Mouse (Mus musculus) hindbrain, embryonic 11.5 days (tissue): Measurements from ENCODE around the gene Snrnp70. TPM values are rescaled to one million over a fixed set of nuclear protein-coding genes. Genes with fewer than 3 reads are reported as not detected.

Experiments used
- ATAC-seq: fragments of 200-750 bp; cut with Nextera tagmentation; 2 replicates; pipeline ENCODE4 v1.8.0; 2017; ENCODE audit warnings: mild to moderate bottlenecking, moderate TSS enrichment, moderate library complexity; ENCODE audit not compliant: low FRiP score
- DNase-seq: peaks from one replicate; pipeline ENCODE4 v3.0.0-alpha.2; 2015; ENCODE audit warnings: low spot score
- H3K27ac ChIP-seq: fragments of 300-500 bp; sonication (generic); 2 replicates; pipeline ENCODE4 v1.5.1; 2014; ENCODE audit warnings: mild to moderate bottlenecking, low read depth, low read length
- H3K27me3 ChIP-seq: fragments of 300-500 bp; sonication (generic); 2 replicates; pipeline ENCODE4 v1.6.1; 2014; ENCODE audit warnings: mild to moderate bottlenecking, low read length, moderate library complexity, mixed read lengths; ENCODE audit not compliant: control insufficient read depth, insufficient read depth
- H3K36me3 ChIP-seq: fragments of 300-500 bp; sonication (generic); 2 replicates; pipeline ENCODE4 v1.6.1; 2014; ENCODE audit warnings: mild to moderate bottlenecking, low read length, moderate library complexity, mixed read lengths; ENCODE audit not compliant: control insufficient read depth, insufficient read depth
- H3K4me1 ChIP-seq: fragments of 300-500 bp; sonication (generic); replicated peaks from 2 replicates; pipeline ENCODE4 v1.6.1; 2014; ENCODE audit warnings: low read length, mixed read lengths; ENCODE audit not compliant: control insufficient read depth, insufficient read depth
- H3K4me2 ChIP-seq: fragments of 300-500 bp; sonication (generic); replicated peaks from 2 replicates; pipeline ENCODE4 v1.6.1; 2014; ENCODE audit warnings: mild to moderate bottlenecking, low read depth, low read length
- H3K4me3 ChIP-seq: fragments of 300-500 bp; sonication (generic); 2 replicates; pipeline ENCODE4 v1.5.1; 2014; ENCODE audit warnings: low read depth, low read length
- H3K9ac ChIP-seq: fragments of 300-500 bp; sonication (generic); 2 replicates; pipeline ENCODE4 v1.6.1; 2014; ENCODE audit warnings: low read depth, low read length
- H3K9me3 ChIP-seq: fragments of 300-500 bp; sonication (generic); 2 replicates; pipeline ENCODE4 v1.6.1; 2016; ENCODE audit warnings: low read length; ENCODE audit not compliant: control insufficient read depth
- WGBS: fragments of 180-500 bp; shearing (Covaris S2); extraction: QIAGEN DNeasy Blood & Tissue Kit; methylation state at CpG from one replicate; pipeline ENCODE4 v1.1.7; 2014; 5-methylcytosine and 5-hydroxymethylcytosine counted together
- polyA plus RNA-seq: library from polyadenylated mRNA; unstranded; fragments of >200 nt; fragmentation: Nextera tagmentation; extraction: Ambion mirVana; gene quantifications from 2 replicates; pipeline ENCODE4 v1.2.1, GENCODE M21; 2014

Gene Snrnp70
- polyA plus RNA-seq, 1 experiment from 2014 or later, result 114 TPM

DNA sequence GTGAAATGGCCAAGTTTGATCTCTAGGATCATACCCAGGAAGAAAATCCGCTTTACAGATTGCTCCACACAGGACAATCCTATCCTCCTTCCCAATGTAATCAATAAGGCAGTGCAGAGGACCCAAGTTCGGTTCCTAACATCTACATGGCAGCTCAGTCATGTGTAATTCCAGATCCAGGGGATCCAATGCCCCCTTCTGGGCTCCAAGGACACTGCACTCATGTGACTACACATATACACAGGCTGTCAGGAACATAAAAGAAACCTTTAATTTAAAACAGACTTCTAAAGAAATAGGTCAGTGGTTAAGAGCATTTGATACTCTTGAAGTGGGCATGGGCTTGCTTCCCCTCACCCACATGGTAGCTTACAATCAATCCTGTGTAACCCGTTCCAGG is 9.5 kb downstream of the Snrnp70 start:
- H3K9me3 ChIP-seq, result no peaks in the 10 kb centered on the region
- 87% methylated on average over 3 of the region's 3 CpGs for WGBS
- no peak overlapping the region for H3K27ac ChIP-seq
- H3K4me3 ChIP-seq, result no peak overlapping the region
- ATAC-seq (no peak), DNase-seq (peak; percentile 33)
- no peak overlapping the region for H3K4me2 ChIP-seq
- no peaks in the 10 kb centered on the region for H3K4me1 ChIP-seq
- peaks cover 37% of the 10 kb centered on the region for H3K36me3 ChIP-seq
- H3K27me3 ChIP-seq, result no peaks in the 10 kb centered on the region
- no peak overlapping the region for H3K9ac ChIP-seq

DNA sequence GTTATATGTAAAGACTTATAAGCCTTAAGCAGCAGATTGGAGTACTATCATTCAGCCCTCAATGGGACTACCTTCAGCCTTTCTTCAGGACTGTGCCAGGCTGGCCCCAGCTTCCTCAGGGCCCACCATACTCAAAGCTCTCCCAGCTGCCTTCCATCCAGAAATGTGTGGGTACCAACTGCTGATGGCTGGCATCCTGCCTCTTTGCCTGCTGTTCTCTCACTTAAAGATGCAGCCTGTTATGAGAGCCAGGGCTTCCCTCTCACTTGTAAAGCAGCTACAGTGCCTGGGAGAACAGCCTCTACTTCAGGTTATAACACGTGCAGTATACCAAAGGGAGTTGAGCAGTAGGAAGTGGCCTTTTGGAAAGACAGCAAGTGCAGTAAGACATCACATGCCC is 19.5 kb downstream of the Snrnp70 start:
- 89% methylated on average over 1 of the region's 1 CpGs for WGBS

GRCm38 (mm10) chr7:45374620-45375019 is 20.9 kb downstream of the Snrnp70 start:
- no peak overlapping the region for H3K4me2 ChIP-seq
- H3K4me1 ChIP-seq, result 0 out of 2 replicates have a peak, but pooled peaks cover 6% of the 10 kb centered on the region
- no peak overlapping the region for H3K4me3 ChIP-seq
- DNase-seq (no peak), ATAC-seq (no peak)
- peaks cover 4% of the 10 kb centered on the region for H3K27me3 ChIP-seq
- H3K27ac ChIP-seq, result no peak overlapping the region
- no peak overlapping the region for H3K9ac ChIP-seq
- WGBS, result 92% methylated on average over 8 of the region's 8 CpGs
- H3K36me3 ChIP-seq, result peaks cover 19% of the 10 kb centered on the region
- H3K9me3 ChIP-seq, result no peaks in the 10 kb centered on the region

More for the DNA sequence above, 19.5 kb downstream of the Snrnp70 start:
- Histone ChIP-seq H3K4me2 (no peak overlapping the region), H3K4me3 (no peak overlapping the region), H3K9ac (no peak overlapping the region), H3K4me1 (no peaks in the 10 kb centered on the region), H3K27me3 (no peaks in the 10 kb centered on the region), H3K36me3 (peaks cover 25% of the 10 kb centered on the region), H3K9me3 (no peaks in the 10 kb centered on the region), H3K27ac (no peak overlapping the region)
- ATAC-seq (no peak), DNase-seq (no peak)

DNA sequence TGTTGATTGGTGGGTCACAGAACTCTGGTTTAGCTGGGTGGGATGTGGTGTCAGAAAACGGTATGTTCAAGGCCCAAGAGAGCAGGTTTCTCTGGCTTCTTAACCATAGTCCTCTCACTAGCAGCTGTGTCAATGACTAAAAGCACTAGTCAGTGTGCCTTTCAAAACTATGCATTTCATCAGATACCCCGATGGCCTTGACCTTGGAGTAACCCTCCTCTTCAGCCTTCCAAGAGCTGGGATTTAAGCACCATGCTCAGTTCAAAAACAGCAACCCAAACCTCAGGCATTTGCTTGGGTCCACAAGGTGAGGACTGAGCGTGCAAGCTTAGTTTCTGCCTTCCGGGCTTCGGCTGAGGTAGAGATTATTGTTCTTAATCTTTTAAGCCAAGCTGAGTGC is 23.2 kb downstream of the Snrnp70 start:
- no peak for DNase-seq
- 92% methylated on average over 5 of the region's 5 CpGs for whole genome bisulfite sequencing
- ATAC-seq, result no peak
- Histone ChIP-seq H3K27ac (no peak overlapping the region), H3K9ac (no peak overlapping the region), H3K4me2 (no peak overlapping the region), H3K4me3 (no peak overlapping the region), H3K9me3 (no peaks in the 10 kb centered on the region), H3K36me3 (peaks cover 16% of the 10 kb centered on the region), H3K27me3 (peaks cover 20% of the 10 kb centered on the region), H3K4me1 (peaks cover 13% of the 10 kb centered on the region; the same call in 1 of the 2 replicates)

GRCm38 (mm10) chr7:45370475-45371311 is 24.8 kb downstream of the Snrnp70 start, which contains the start of gene Lin7b:
Lin7b (minus strand) TSS chr7:45370583.
- H3K9ac ChIP-seq, result peak within 1 kb of the TSS; percentile 8

DNA sequence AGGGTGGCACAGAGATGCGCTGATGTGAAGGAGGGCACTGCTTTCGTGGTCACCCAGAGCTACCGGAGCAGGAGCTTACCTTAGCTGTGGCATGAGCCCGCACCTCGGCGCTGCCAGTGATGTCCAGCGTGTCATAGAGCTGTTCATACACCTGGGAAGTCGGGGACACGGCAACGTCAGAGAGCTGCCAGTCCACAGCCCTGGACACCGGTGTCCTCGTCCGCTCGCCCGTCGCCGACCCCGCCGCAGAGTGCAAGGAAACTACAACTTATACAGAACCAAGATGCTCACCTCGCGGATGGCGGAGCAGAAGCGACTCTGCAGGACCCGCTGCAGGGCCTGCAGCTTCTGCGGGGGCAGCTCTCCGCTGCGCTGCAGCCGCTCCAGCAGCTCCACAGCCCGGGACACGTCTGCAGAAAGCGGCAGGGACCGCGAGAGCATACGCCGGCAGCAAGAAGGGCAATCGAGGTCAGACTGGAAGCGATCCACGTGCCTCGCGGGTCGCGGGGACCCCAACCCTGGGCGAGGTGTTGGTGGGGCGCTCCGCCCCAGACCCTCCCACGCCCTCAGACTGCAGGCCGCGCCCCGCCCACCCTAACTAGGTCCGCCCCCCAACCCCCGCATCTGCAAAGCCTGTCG is 25.6 kb downstream of the Snrnp70 start:
- H3K4me3 ChIP-seq, result peak overlapping the region; percentile 36
- no peak for DNase-seq
- WGBS, result 9% methylated on average over 44 of the region's 52 CpGs
- H3K27ac ChIP-seq, result no peak overlapping the region
- H3K9ac ChIP-seq, result peak overlapping the region; percentile 8
- H3K9me3 ChIP-seq, result no peaks in the 10 kb centered on the region
- H3K36me3 ChIP-seq, result no peaks in the 10 kb centered on the region
- H3K4me2 ChIP-seq, result peak overlapping the region; percentile 80
- peaks cover 13% of the 10 kb centered on the region; the same call in 1 of the 2 replicates for H3K4me1 ChIP-seq
- ATAC-seq, result no peak
- H3K27me3 ChIP-seq, result peaks cover 20% of the 10 kb centered on the region

More at GRCm38 (mm10) chr7:45370475-45371311, 24.8 kb downstream of the Snrnp70 start, which contains the start of gene Lin7b:
- ATAC-seq (peak; percentile 59), DNase-seq (peak; percentile 86)
- 11% methylated on average over 27 of the region's 28 CpGs for WGBS
- peaks cover 20% of the 10 kb centered on the region for H3K27me3 ChIP-seq
- peaks cover under 1% of the 10 kb centered on the region; the same call in 1 of the 2 replicates for H3K36me3 ChIP-seq
- H3K4me2 ChIP-seq, result peak within 1 kb of the TSS; percentile 80
- peaks cover 13% of the 10 kb centered on the region; the same call in 1 of the 2 replicates for H3K4me1 ChIP-seq
- H3K4me3 ChIP-seq, result peak within 1 kb of the TSS; percentile 36
- no peaks in the 10 kb centered on the region for H3K9me3 ChIP-seq
- H3K27ac ChIP-seq, result no peak within 1 kb of the TSS

- ATAC-seq, result no peak
- no peaks in the 10 kb centered on the region for H3K36me3 ChIP-seq
- peaks cover 20% of the 10 kb centered on the region for H3K27me3 ChIP-seq
- H3K4me3 ChIP-seq, result no peak overlapping the region
- no peak for DNase-seq
- H3K9me3 ChIP-seq, result no peaks in the 10 kb centered on the region
- 73% methylated on average over 16 of the region's 16 CpGs for WGBS
- H3K9ac ChIP-seq, result no peak overlapping the region
- H3K27ac ChIP-seq, result no peak overlapping the region
- H3K4me2 ChIP-seq, result peak overlapping the region; percentile 80; the same call in 1 of the 2 replicates
- H3K4me1 ChIP-seq, result peaks cover 13% of the 10 kb centered on the region; the same call in 1 of the 2 replicates
These were observed 26.4 kb downstream of the Snrnp70 start for GRCm38 (mm10) chr7:45369022-45369745.

DNA sequence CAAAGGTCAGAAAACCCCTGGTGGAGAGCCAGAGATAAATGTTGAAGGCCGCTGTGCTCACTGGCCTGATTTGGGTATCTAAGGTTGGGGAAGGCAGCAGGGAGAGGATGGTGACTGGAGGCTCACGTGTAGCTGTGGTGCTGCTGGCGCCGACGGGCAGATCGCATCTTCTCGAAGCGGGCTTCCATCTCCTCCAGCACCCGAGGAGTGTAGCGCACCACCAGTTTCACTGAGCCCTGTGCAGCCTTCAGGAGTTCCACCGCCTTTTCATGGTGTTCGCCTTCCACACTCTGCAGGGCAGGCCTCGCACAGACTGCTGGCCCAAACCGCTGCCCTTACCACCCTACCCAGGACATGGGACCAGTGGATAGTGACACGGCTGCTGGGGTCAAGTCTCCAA is 27.4 kb downstream of the Snrnp70 start:
- H3K9ac ChIP-seq, result peak overlapping the region; percentile 68; the same call in 1 of the 2 replicates
- ATAC-seq (no peak), DNase-seq (no peak)
- WGBS, result 79% methylated on average over 15 of the region's 15 CpGs
- H3K4me3 ChIP-seq, result peak overlapping the region; percentile 71; the same call in 1 of the 2 replicates
- peaks cover 13% of the 10 kb centered on the region; the same call in 1 of the 2 replicates for H3K4me1 ChIP-seq
- H3K27ac ChIP-seq, result no peak overlapping the region
- peaks cover 26% of the 10 kb centered on the region for H3K27me3 ChIP-seq
- no peaks in the 10 kb centered on the region for H3K9me3 ChIP-seq
- H3K4me2 ChIP-seq, result peak overlapping the region; percentile 80
- no peaks in the 10 kb centered on the region for H3K36me3 ChIP-seq
